Mouse (Mus musculus): ENCODE measurements at regions not wholly inside any gene's neighbourhood (a gene's known extent, or its start where the extent isn't known, plus 50 kb on each side); places are given as distances from the start of the nearest gene placed in this dataset.

DNA sequence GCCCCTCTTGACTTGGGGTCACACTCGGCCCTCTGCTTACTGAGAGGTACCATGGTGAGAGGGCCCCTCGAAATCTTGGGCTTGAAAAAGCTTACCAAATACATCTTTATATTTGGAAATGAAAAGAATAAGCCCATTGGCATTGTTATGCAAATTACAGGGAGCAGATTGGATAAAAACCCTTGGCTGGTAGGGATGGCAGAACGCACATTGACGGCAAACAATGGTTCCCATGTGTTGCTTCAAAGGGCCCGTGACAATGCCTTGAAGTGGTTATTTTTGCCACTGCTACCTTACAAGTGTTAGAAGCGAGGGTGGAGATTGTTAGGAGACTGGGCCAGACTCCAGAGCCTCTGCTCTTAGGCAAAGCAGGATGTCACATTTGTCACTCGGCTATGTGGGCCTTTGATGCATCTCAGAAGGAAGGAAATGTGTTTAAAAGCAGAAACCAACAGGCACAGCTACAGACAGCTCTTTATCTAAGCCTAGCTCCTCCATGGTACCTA is 285.2 kb downstream of the Gm49356 start:
- no peak for TF ChIP-seq CTCF (IDR thresholded peaks at IDR 0.05; ENCODE audit: borderline replicate concordance, extremely low read depth, insufficient read depth, insufficient read length)
- TF ChIP-seq POLR2A (IDR thresholded peaks at IDR 0.05; ENCODE audit: borderline replicate concordance, extremely low read depth, insufficient read depth, insufficient read length, poor library complexity, severe bottlenecking): no peak

All from brain, embryonic 14.5 days (tissue).